Mouse (Mus musculus): ENCODE data around the gene Dpf2.

DNA sequence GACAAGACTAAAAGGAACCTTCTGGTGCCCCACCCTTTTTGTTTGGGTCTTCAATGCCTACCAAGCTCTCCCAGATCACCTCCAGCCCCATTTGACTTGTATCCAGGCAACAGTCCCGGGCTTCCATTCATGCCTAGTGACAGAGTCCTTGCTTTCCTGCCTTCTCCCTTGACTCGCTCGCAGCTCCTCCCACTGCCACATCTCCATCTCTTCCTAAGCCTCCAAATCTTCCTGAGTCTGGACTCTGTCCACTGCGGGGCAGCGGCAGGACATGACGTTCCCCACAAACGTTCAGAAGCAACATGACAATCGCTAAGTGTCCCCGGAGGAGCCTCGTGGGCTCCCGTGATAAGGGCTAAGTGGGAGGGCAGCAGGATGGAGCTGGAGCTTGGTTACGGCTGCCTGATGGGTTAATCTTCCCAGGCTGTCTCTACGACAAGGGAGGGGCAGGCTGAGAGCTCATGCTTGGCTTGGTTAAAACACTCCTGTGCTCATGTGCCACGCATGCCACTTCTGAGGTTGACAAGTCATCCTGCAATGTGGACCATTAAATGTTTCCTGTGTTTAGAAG is 25.1 kb upstream of the Dpf2 start:
- TF ChIP-seq CTCF (IDR thresholded peaks at IDR 0.05; ENCODE audit: borderline replicate concordance, control insufficient read depth, extremely low read depth, insufficient read depth, low read length, poor library complexity) (no peak), POLR2A (IDR thresholded peaks at IDR 0.05; ENCODE audit: control insufficient read depth, extremely low read depth, insufficient read depth, low read length, poor library complexity) (no peak)
